Mouse (Mus musculus): Measurements from ENCODE around the gene Sprr2e. TPM values are rescaled to one million over a fixed set of nuclear protein-coding genes. Genes with fewer than 3 reads are reported as not detected.

Gene Sprr2e
- not detected in 2 replicates for polyA plus RNA-seq (2012; rRNA removed)

- Histone ChIP-seq H3K4me1 (ENCODE audit: control insufficient read depth, insufficient read depth, insufficient read length, low read length) (no peaks in the 10 kb centered on the region), H3K27ac (ENCODE audit: insufficient read depth, low read depth, low read length) (no peak within 1 kb of the TSS), H3K27me3 (ENCODE audit: control insufficient read depth, insufficient read depth, low read length) (no peaks in the 10 kb centered on the region), H3K36me3 (ENCODE audit: control insufficient read depth, insufficient read depth, low read length) (no peaks in the 10 kb centered on the region), H3K4me3 (ENCODE audit: low read depth, low read length) (no peak within 1 kb of the TSS)
- TF ChIP-seq POLR2A (IDR thresholded peaks at IDR 0.05; ENCODE audit: low read depth, low read length) (no peak), CTCF (IDR thresholded peaks at IDR 0.05; ENCODE audit: extremely low read depth, insufficient read length, insufficient replicate concordance, low read depth, low read length) (no peak)
- 82% methylated on average over 2 of the region's 2 CpGs for whole genome bisulfite sequencing
Observed at GRCm38 (mm10) chr3:92351843-92352242, at the start of gene Sprr2e. Gene Sprr2e, plus strand, starts transcription at chr3:92352143.

- 84% methylated on average over 1 of the region's 1 CpGs for WGBS
- Histone ChIP-seq H3K4me3 (ENCODE audit: low read depth, low read length) (no peak overlapping the region), H3K4me1 (ENCODE audit: control insufficient read depth, insufficient read depth, insufficient read length, low read length) (no peaks in the 10 kb centered on the region), H3K27me3 (ENCODE audit: control insufficient read depth, insufficient read depth, low read length) (no peaks in the 10 kb centered on the region), H3K27ac (ENCODE audit: insufficient read depth, low read depth, low read length) (no peak overlapping the region), H3K36me3 (ENCODE audit: control insufficient read depth, insufficient read depth, low read length) (no peaks in the 10 kb centered on the region)
- TF ChIP-seq CTCF (IDR thresholded peaks at IDR 0.05; ENCODE audit: extremely low read depth, insufficient read length, insufficient replicate concordance, low read depth, low read length) (no peak), POLR2A (IDR thresholded peaks at IDR 0.05; ENCODE audit: low read depth, low read length) (no peak)
Observed at GRCm38 (mm10) chr3:92307406-92307805, 44.5 kb upstream of the Sprr2e start.

- H3K4me1 ChIP-seq (ENCODE audit: control insufficient read depth, insufficient read depth, insufficient read length, low read length) = no peaks in the 10 kb centered on the region
- no peaks in the 10 kb centered on the region for H3K36me3 ChIP-seq (ENCODE audit: control insufficient read depth, insufficient read depth, low read length)
- no peaks in the 10 kb centered on the region for H3K27me3 ChIP-seq (ENCODE audit: control insufficient read depth, insufficient read depth, low read length)
- no peak for TF ChIP-seq POLR2A (IDR thresholded peaks at IDR 0.05; ENCODE audit: low read depth, low read length)
- TF ChIP-seq CTCF (IDR thresholded peaks at IDR 0.05; ENCODE audit: extremely low read depth, insufficient read length, insufficient replicate concordance, low read depth, low read length) = no peak
- no peak within 1 kb of the TSS for H3K4me3 ChIP-seq (ENCODE audit: low read depth, low read length)
- WGBS = 78% methylated on average over 2 of the region's 2 CpGs
- no peak within 1 kb of the TSS for H3K27ac ChIP-seq (ENCODE audit: insufficient read depth, low read depth, low read length)
Observed at GRCm38 (mm10) chr3:92316320-92316719, 35.6 kb upstream of the Sprr2e start, which contains the start of gene Sprr2b. Gene Sprr2b, plus strand, starts transcription at chr3:92316620.

GRCm38 (mm10) chr3:92317384-92317783 lies 34.6 kb upstream of the Sprr2e start:
- Histone ChIP-seq H3K4me3 (ENCODE audit: low read depth, low read length) (no peak overlapping the region), H3K36me3 (ENCODE audit: control insufficient read depth, insufficient read depth, low read length) (no peaks in the 10 kb centered on the region), H3K27me3 (ENCODE audit: control insufficient read depth, insufficient read depth, low read length) (no peaks in the 10 kb centered on the region), H3K4me1 (ENCODE audit: control insufficient read depth, insufficient read depth, insufficient read length, low read length) (no peaks in the 10 kb centered on the region), H3K27ac (ENCODE audit: insufficient read depth, low read depth, low read length) (no peak overlapping the region)
- TF ChIP-seq POLR2A (IDR thresholded peaks at IDR 0.05; ENCODE audit: low read depth, low read length) (no peak), CTCF (IDR thresholded peaks at IDR 0.05; ENCODE audit: extremely low read depth, insufficient read length, insufficient replicate concordance, low read depth, low read length) (no peak)
- WGBS = 74% methylated on average over 2 of the region's 2 CpGs

- TF ChIP-seq CTCF (IDR thresholded peaks at IDR 0.05; ENCODE audit: extremely low read depth, insufficient read length, insufficient replicate concordance, low read depth, low read length) (no peak), POLR2A (IDR thresholded peaks at IDR 0.05; ENCODE audit: low read depth, low read length) (no peak)
- no peaks in the 10 kb centered on the region for H3K36me3 ChIP-seq (ENCODE audit: control insufficient read depth, insufficient read depth, low read length)
Observed at GRCm38 (mm10) chr3:92336278-92336677, 15.7 kb upstream of the Sprr2e start.

GRCm38 (mm10) chr3:92338840-92339239 lies 13.1 kb upstream of the Sprr2e start, which contains the start of gene Sprr2d:
Gene Sprr2d, plus strand, starts transcription at chr3:92339140.
- no peaks in the 10 kb centered on the region for H3K4me1 ChIP-seq (ENCODE audit: control insufficient read depth, insufficient read depth, insufficient read length, low read length)
- WGBS = 93% methylated on average over 5 of the region's 5 CpGs
- H3K27me3 ChIP-seq (ENCODE audit: control insufficient read depth, insufficient read depth, low read length) = no peaks in the 10 kb centered on the region
- no peaks in the 10 kb centered on the region for H3K36me3 ChIP-seq (ENCODE audit: control insufficient read depth, insufficient read depth, low read length)
- H3K27ac ChIP-seq (ENCODE audit: insufficient read depth, low read depth, low read length) = no peak within 1 kb of the TSS
- no peak within 1 kb of the TSS for H3K4me3 ChIP-seq (ENCODE audit: low read depth, low read length)
- TF ChIP-seq POLR2A (IDR thresholded peaks at IDR 0.05; ENCODE audit: low read depth, low read length) (no peak), CTCF (IDR thresholded peaks at IDR 0.05; ENCODE audit: extremely low read depth, insufficient read length, insufficient replicate concordance, low read depth, low read length) (no peak)

More at GRCm38 (mm10) chr3:92336278-92336677, 15.7 kb upstream of the Sprr2e start:
- no peak overlapping the region for H3K27ac ChIP-seq (ENCODE audit: insufficient read depth, low read depth, low read length)
- no peaks in the 10 kb centered on the region for H3K4me1 ChIP-seq (ENCODE audit: control insufficient read depth, insufficient read depth, insufficient read length, low read length)
- 17% methylated on average over 1 of the region's 1 CpGs for WGBS
- H3K4me3 ChIP-seq (ENCODE audit: low read depth, low read length) = no peak overlapping the region
- no peaks in the 10 kb centered on the region for H3K27me3 ChIP-seq (ENCODE audit: control insufficient read depth, insufficient read depth, low read length)

GRCm38 (mm10) chr3:92361619-92362018 lies 9.7 kb downstream of the Sprr2e start:
- H3K4me1 ChIP-seq (ENCODE audit: control insufficient read depth, insufficient read depth, insufficient read length, low read length) = no peaks in the 10 kb centered on the region
- no peaks in the 10 kb centered on the region for H3K27me3 ChIP-seq (ENCODE audit: control insufficient read depth, insufficient read depth, low read length)
- H3K4me3 ChIP-seq (ENCODE audit: low read depth, low read length) = no peak overlapping the region
- H3K27ac ChIP-seq (ENCODE audit: insufficient read depth, low read depth, low read length) = no peak overlapping the region
- H3K36me3 ChIP-seq (ENCODE audit: control insufficient read depth, insufficient read depth, low read length) = no peaks in the 10 kb centered on the region
- TF ChIP-seq CTCF (IDR thresholded peaks at IDR 0.05; ENCODE audit: extremely low read depth, insufficient read length, insufficient replicate concordance, low read depth, low read length) = no peak
- TF ChIP-seq POLR2A (IDR thresholded peaks at IDR 0.05; ENCODE audit: low read depth, low read length) = no peak

All from small intestine, adult 2 months (tissue).